Mouse (Mus musculus) myocyte (in vitro differentiated cells): ENCODE results near the gene Hoxa4. TPM values are rescaled to one million over a fixed set of nuclear protein-coding genes. Genes with fewer than 3 reads are reported as not detected.
A peak's percentile ranks its signal among the peaks of the same experiment; 100 is the strongest.

Experiments used
- H3K27me3 ChIP-seq: one replicate; pipeline ENCODE4 v1.6.1; 2011; ENCODE audit not compliant: control insufficient read depth, insufficient read depth, insufficient read length
- H3K36me3 ChIP-seq: one replicate; pipeline ENCODE4 v1.6.1; 2011; ENCODE audit not compliant: control insufficient read depth, insufficient read depth
- H3K4me2 ChIP-seq: one replicate; pipeline ENCODE4 v1.6.1; 2011; ENCODE audit warnings: low read depth, control low read depth
- H3K4me3 ChIP-seq: one replicate; pipeline ENCODE4 v1.5.1; 2011; ENCODE audit warnings: mild to moderate bottlenecking, control low read depth, moderate library complexity
- H3K79me2 ChIP-seq: one replicate; pipeline ENCODE4 v1.6.1; 2011; ENCODE audit not compliant: control insufficient read depth, insufficient read depth
- H3ac ChIP-seq: one replicate; pipeline ENCODE4 v1.6.1; 2011; ENCODE audit not compliant: control insufficient read depth, insufficient read length
- CEBPB ChIP-seq: IDR thresholded peaks from 2 replicates; pipeline ENCODE4 v1.6.1; 2011; ENCODE audit warnings: mild to moderate bottlenecking, moderate library complexity; ENCODE audit not compliant: poor library complexity, insufficient read depth, severe bottlenecking
- E2F4 ChIP-seq: IDR thresholded peaks from one replicate; pipeline ENCODE4 v1.6.1; 2011; ENCODE audit warnings: mild to moderate bottlenecking, control low read depth, moderate library complexity; ENCODE audit not compliant: insufficient read depth
- MAX ChIP-seq: IDR thresholded peaks from one replicate; pipeline ENCODE4 v1.6.1; 2011; ENCODE audit warnings: low read depth, mild to moderate bottlenecking, control low read depth
- MYOD1 ChIP-seq, 3 experiments: IDR thresholded peaks; one replicate each; pipeline ENCODE4 v1.6.1; 2011; ENCODE audit warnings: control low read depth in 2 of 3, low read depth in 2 of 3, mild to moderate bottlenecking in 2 of 3, moderate library complexity in 1 of 3; ENCODE audit not compliant: insufficient read length in 2 of 3, control insufficient read depth in 1 of 3
- MYOG ChIP-seq, 3 experiments: IDR thresholded peaks; one replicate each; pipeline ENCODE4 v1.6.1; 2011; ENCODE audit warnings: control low read depth in 2 of 3, low read depth in 2 of 3, mild to moderate bottlenecking in 2 of 3; ENCODE audit not compliant: insufficient read length in 2 of 3, control insufficient read depth in 1 of 3, insufficient read depth in 1 of 3
- POLR2A ChIP-seq: IDR thresholded peaks from one replicate; pipeline ENCODE4 v1.6.1; 2011; ENCODE audit warnings: low read depth, mild to moderate bottlenecking, control low read depth, moderate library complexity; ENCODE audit not compliant: insufficient read length
- POLR2AphosphoS2 ChIP-seq: IDR thresholded peaks from one replicate; pipeline ENCODE4 v1.6.1; 2011; ENCODE audit warnings: low read depth, control low read depth; ENCODE audit not compliant: insufficient read length
- REST ChIP-seq: IDR thresholded peaks from one replicate; pipeline ENCODE4 v1.6.1; 2011; ENCODE audit warnings: mild to moderate bottlenecking, control low read depth, moderate library complexity; ENCODE audit not compliant: insufficient read depth, insufficient read length
- SRF ChIP-seq: IDR thresholded peaks from one replicate; pipeline ENCODE4 v1.6.1; 2011; ENCODE audit warnings: low read depth; ENCODE audit not compliant: control insufficient read depth, insufficient read length
- TCF12 ChIP-seq: IDR thresholded peaks from one replicate; pipeline ENCODE4 v1.6.1; 2011; ENCODE audit warnings: mild to moderate bottlenecking, control low read depth; ENCODE audit not compliant: poor library complexity, insufficient read depth, severe bottlenecking
- TCF3 ChIP-seq: IDR thresholded peaks from one replicate; pipeline ENCODE4 v1.6.1; 2011; ENCODE audit warnings: low read depth, control low read depth; ENCODE audit not compliant: insufficient read length
- USF1 ChIP-seq: IDR thresholded peaks from one replicate; pipeline ENCODE4 v1.6.1; 2011; ENCODE audit warnings: low read depth, mild to moderate bottlenecking, control low read depth, moderate library complexity
- polyA plus RNA-seq: library from polyadenylated mRNA; unstranded; fragments of >200 nt; fragmentation: generic; extraction: Trizol; gene quantifications from one replicate; pipeline ENCODE4 v1.2.1, GENCODE M21; 2012; ENCODE audit warnings: missing spikeins

The Hoxa4 gene
- polyA plus RNA-seq, 1 experiment = 1.4 TPM

- Histone ChIP-seq H3K27me3 (no peaks in the 10 kb centered on the region), H3K36me3 (no peaks in the 10 kb centered on the region), H3K4me3 (peak overlapping the region; percentile 89), H3ac (peak overlapping the region; percentile 73), H3K4me2 (peak overlapping the region; percentile 99), H3K79me2 (peaks cover 89% of the 10 kb centered on the region)
- TF ChIP-seq MYOD1 (IDR thresholded peaks at IDR 0.05; ENCODE audit: control insufficient read depth in 1 of 3, insufficient read length in 2 of 3, low read depth in 2 of 3) (no peak), TCF12 (no peak), SRF (no peak), E2F4 (no peak), TCF3 (no peak)
These were observed 41.0 kb upstream of the Hoxa4 start for GRCm38 (mm10) chr6:52232568-52232965.

DNA sequence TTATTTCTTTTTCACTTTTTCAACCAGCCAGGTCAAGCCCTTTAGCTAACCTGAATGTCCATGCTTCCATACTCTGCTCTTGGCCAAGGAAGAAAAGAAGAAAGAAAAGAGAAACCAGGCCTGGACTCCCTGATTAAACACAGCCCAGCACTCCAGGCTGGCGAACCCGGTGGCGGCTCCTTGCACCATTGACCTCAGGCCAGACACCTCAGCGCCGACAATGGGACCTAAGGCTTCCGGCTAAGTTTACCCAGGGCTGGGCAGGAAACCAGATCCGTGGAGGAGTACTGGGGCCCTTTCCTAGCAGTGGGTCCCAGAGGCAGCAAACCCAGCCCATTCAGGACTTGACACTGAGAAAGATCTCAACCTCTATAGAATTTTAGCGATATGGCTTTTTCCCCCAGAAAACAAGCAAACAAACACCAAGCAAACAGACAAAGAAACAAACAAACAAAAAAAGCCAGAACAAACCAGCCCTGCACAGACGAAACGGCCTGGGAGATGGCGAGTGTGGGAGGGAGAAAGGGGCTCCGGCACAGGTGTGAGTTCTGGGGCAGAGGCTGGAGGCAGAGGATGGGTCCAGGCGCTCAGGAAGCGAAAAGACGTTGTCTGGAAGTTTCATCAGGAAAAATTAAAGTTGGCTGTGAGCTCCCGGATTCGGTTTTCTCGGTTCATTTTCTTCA, 40.5 kb upstream of the Hoxa4 start:
- H3K79me2 ChIP-seq = peaks cover 89% of the 10 kb centered on the region
- H3K27me3 ChIP-seq = no peaks in the 10 kb centered on the region
- no peaks in the 10 kb centered on the region for H3K36me3 ChIP-seq
- H3K4me2 ChIP-seq = peak overlapping the region; percentile 99
- H3ac ChIP-seq = no peak overlapping the region
- peak overlapping the region; percentile 89 for H3K4me3 ChIP-seq
- TF ChIP-seq CEBPB (no peak), POLR2AphosphoS2 (no peak), SRF (no peak), TCF3 (no peak), REST (no peak), POLR2A (no peak), MYOD1 (IDR thresholded peaks at IDR 0.05; ENCODE audit: control insufficient read depth in 1 of 3, insufficient read length in 2 of 3, low read depth in 2 of 3) (no peak), TCF12 (no peak)

DNA sequence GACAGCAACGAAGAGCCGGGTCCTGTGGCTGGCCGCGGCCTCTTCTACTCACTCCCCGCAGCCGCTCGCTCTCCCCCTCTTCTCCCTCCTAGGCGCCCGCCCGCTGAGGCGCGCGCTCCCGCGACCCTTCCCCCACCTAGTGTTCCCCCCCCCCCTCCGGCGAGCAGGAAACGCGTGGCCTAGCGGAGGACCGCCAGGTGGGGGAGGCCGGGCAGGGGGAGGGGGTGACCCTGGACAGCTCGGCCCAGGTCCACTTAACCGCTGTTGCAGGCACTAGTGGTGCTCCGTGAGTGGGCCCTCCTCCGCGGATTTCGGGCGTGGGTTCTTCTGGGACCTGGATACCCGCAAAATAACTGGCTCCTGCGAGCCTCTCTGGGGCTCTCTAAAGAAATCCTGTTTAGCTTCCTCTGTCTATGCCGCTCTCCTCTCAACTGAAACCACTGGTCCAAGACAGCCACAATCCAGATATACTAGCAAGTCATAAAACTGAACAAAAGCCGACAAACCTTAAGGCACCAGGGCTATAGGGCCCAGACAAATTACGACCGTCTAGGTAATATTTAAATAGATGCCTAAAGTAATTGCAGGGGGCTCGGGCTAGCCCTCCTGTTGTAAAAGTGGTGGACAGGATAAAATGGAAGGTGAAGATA, 39.1 kb upstream of the Hoxa4 start, which contains the start of gene Hoxa9:
Gene Hoxa9 (minus strand): TSS at position 574 of the 650 bp plus-strand sequence.
- H3ac ChIP-seq = peak within 1 kb of the TSS; percentile 55
- H3K4me2 ChIP-seq = peak within 1 kb of the TSS; percentile 99
- no peaks in the 10 kb centered on the region for H3K27me3 ChIP-seq
- no peak for TF ChIP-seq POLR2AphosphoS2
- no peak for TF ChIP-seq TCF12
- TF ChIP-seq USF1 = no peak
- TF ChIP-seq MYOG (IDR thresholded peaks at IDR 0.05; ENCODE audit: control insufficient read depth in 1 of 3, insufficient read depth in 1 of 3, insufficient read length in 2 of 3, low read depth in 2 of 3) = no peak
- TF ChIP-seq E2F4 = no peak
- no peak for TF ChIP-seq REST
- TF ChIP-seq TCF3 = no peak
- TF ChIP-seq MYOD1 (IDR thresholded peaks at IDR 0.05; ENCODE audit: control insufficient read depth in 1 of 3, insufficient read length in 2 of 3, low read depth in 2 of 3) = no peak
- TF ChIP-seq POLR2A = no peak
- no peak for TF ChIP-seq SRF
- no peak for TF ChIP-seq MAX
- no peak for TF ChIP-seq CEBPB
- H3K79me2 ChIP-seq = peaks cover 86% of the 10 kb centered on the region
- H3K36me3 ChIP-seq = no peaks in the 10 kb centered on the region
- H3K4me3 ChIP-seq = peak within 1 kb of the TSS; percentile 89

GRCm38 (mm10) chr6:52229558-52230416, 38.2 kb upstream of the Hoxa4 start:
- H3K79me2 ChIP-seq = peaks cover 86% of the 10 kb centered on the region
- H3ac ChIP-seq = peak overlapping the region; percentile 55
- peak overlapping the region; percentile 97 for H3K4me2 ChIP-seq
- peak overlapping the region; percentile 89 for H3K4me3 ChIP-seq
- peak; percentile 40 for TF ChIP-seq POLR2AphosphoS2
- TF ChIP-seq REST = no peak
- TF ChIP-seq POLR2A = peak; percentile 26
- TF ChIP-seq SRF = no peak
- H3K27me3 ChIP-seq = no peaks in the 10 kb centered on the region
- H3K36me3 ChIP-seq = no peaks in the 10 kb centered on the region
